Mouse (Mus musculus): ENCODE measurements around the gene Zfp639. TPM values are rescaled to one million over a fixed set of nuclear protein-coding genes. Genes with fewer than 3 reads are reported as not detected.

Gene Zfp639
- polyA plus RNA-seq, 1 experiment, result 25.3 TPM

DNA sequence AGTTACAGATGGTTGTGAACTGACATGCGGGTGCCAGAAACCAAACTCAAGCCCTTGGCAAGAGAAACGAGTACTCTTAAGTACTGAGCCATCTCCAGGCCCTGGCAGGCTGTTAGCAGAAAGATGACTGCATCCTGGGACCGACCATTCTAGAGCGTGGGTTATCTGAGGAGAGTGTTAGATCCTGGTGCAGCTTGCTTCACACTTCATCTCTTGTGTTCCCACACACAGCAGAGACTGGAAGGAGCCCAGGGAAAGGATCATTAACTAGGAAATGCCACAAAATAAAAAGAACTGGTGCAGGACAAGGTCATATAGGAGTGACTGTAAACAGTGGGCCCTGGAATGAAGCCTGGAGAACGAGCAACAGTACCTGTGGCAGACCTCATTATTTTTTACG lies 39.0 kb upstream of the Zfp639 start:
- no peak overlapping the region for H3K4me2 ChIP-seq (ENCODE audit: low read depth)
- H3K79me2 ChIP-seq (ENCODE audit: control insufficient read depth, insufficient read depth), result no peaks in the 10 kb centered on the region
- H3ac ChIP-seq (ENCODE audit: control insufficient read depth, insufficient read length), result no peak overlapping the region
- H3K36me3 ChIP-seq (ENCODE audit: control insufficient read depth, insufficient read depth), result no peaks in the 10 kb centered on the region
- no peaks in the 10 kb centered on the region for H3K27me3 ChIP-seq (ENCODE audit: control insufficient read depth, insufficient read depth, insufficient read length)
- no peak for TF ChIP-seq MYOD1 (IDR thresholded peaks at IDR 0.05; ENCODE audit: control insufficient read depth in 1 of 3, insufficient read length in 2 of 3, low read depth in 2 of 3)
- no peak for TF ChIP-seq MYOG (IDR thresholded peaks at IDR 0.05; ENCODE audit: control insufficient read depth in 1 of 3, insufficient read depth in 1 of 3, insufficient read length in 2 of 3, low read depth in 2 of 3)
- no peak for TF ChIP-seq SRF (IDR thresholded peaks at IDR 0.05; ENCODE audit: control insufficient read depth, insufficient read length, low read depth)
- no peak for TF ChIP-seq TCF3 (IDR thresholded peaks at IDR 0.05; ENCODE audit: insufficient read length, low read depth)
- no peak for TF ChIP-seq CEBPB (IDR thresholded peaks at IDR 0.05; ENCODE audit: insufficient read depth, poor library complexity, severe bottlenecking)
- no peak for TF ChIP-seq E2F4 (IDR thresholded peaks at IDR 0.05; ENCODE audit: insufficient read depth)
- no peak for TF ChIP-seq USF1 (IDR thresholded peaks at IDR 0.05; ENCODE audit: low read depth)
- TF ChIP-seq TCF12 (IDR thresholded peaks at IDR 0.05; ENCODE audit: insufficient read depth, poor library complexity, severe bottlenecking), result no peak
- TF ChIP-seq POLR2AphosphoS2 (IDR thresholded peaks at IDR 0.05; ENCODE audit: insufficient read length, low read depth), result no peak
- no peak for TF ChIP-seq REST (IDR thresholded peaks at IDR 0.05; ENCODE audit: insufficient read depth, insufficient read length)
- TF ChIP-seq MAX (IDR thresholded peaks at IDR 0.05; ENCODE audit: low read depth), result no peak
- TF ChIP-seq POLR2A (IDR thresholded peaks at IDR 0.05; ENCODE audit: insufficient read length, low read depth), result no peak
- H3K4me3 ChIP-seq, result no peak overlapping the region

DNA sequence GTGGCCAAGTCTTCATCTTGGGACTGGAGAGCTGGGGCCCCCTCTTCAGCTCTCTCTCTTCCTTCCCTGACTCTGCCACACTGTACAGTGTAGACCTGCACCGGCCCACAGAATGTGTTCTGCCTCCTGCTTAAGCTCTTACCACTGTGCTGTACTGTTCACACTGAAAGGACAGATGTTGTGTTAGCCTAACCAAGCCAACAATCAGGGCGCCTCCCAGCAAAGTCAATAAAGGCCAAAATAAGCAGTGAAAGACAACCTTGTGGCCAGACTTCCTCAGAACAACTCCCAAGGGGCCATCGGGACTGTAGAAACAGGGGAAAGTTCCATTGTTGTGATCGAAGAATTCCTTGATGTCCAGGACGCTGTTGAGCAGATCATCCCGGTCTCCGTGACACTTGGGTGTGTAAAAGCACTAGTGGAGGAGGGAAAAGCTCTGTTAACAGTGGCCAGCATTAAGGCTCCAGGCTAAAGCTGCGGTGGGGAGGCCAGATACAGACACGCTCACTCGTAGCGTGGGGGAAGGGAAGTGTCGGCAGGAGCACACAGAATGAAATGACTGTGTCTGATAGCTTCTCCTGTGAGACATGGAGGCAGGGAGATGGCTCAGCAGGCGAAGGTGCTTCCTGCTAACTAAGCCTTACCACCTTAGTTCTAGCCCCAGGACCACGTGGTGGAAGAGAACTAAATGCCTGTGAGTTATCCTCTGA lies 37.7 kb upstream of the Zfp639 start:
- TF ChIP-seq TCF12 (IDR thresholded peaks at IDR 0.05; ENCODE audit: insufficient read depth, poor library complexity, severe bottlenecking) (no peak), POLR2AphosphoS2 (IDR thresholded peaks at IDR 0.05; ENCODE audit: insufficient read length, low read depth) (peak; percentile 53), TCF3 (IDR thresholded peaks at IDR 0.05; ENCODE audit: insufficient read length, low read depth) (no peak)

DNA sequence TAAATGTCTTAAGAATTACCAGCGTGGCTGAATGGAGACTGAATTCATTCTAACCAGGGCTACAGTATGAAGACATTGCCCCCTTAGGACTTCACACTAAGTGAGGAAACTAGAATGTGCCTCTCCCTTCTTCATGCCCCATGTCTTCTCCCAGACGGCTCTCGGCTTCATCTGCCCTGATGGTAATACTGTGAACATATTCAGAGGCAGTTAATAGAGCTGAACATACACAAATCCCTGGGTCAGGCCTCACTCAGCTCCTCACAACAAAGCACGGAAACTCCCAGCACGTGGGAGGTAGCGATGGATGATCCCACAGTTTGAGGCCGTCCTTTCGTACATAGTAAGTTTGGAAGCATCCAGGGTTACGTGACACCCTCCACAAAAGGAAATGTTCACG lies 36.9 kb upstream of the Zfp639 start:
- TF ChIP-seq SRF (IDR thresholded peaks at IDR 0.05; ENCODE audit: control insufficient read depth, insufficient read length, low read depth), result no peak
- TF ChIP-seq POLR2A (IDR thresholded peaks at IDR 0.05; ENCODE audit: insufficient read length, low read depth), result no peak
- TF ChIP-seq E2F4 (IDR thresholded peaks at IDR 0.05; ENCODE audit: insufficient read depth), result no peak
- no peak for TF ChIP-seq USF1 (IDR thresholded peaks at IDR 0.05; ENCODE audit: low read depth)
- TF ChIP-seq MYOD1 (IDR thresholded peaks at IDR 0.05; ENCODE audit: control insufficient read depth in 1 of 3, insufficient read length in 2 of 3, low read depth in 2 of 3), result no peak
- no peak for TF ChIP-seq POLR2AphosphoS2 (IDR thresholded peaks at IDR 0.05; ENCODE audit: insufficient read length, low read depth)
- no peak for TF ChIP-seq MAX (IDR thresholded peaks at IDR 0.05; ENCODE audit: low read depth)
- TF ChIP-seq REST (IDR thresholded peaks at IDR 0.05; ENCODE audit: insufficient read depth, insufficient read length), result no peak
- no peak for TF ChIP-seq TCF3 (IDR thresholded peaks at IDR 0.05; ENCODE audit: insufficient read length, low read depth)
- H3ac ChIP-seq (ENCODE audit: control insufficient read depth, insufficient read length), result no peak overlapping the region
- H3K4me3 ChIP-seq, result no peak overlapping the region
- H3K36me3 ChIP-seq (ENCODE audit: control insufficient read depth, insufficient read depth), result no peaks in the 10 kb centered on the region
- no peak overlapping the region for H3K4me2 ChIP-seq (ENCODE audit: low read depth)
- H3K27me3 ChIP-seq (ENCODE audit: control insufficient read depth, insufficient read depth, insufficient read length), result no peaks in the 10 kb centered on the region
- no peaks in the 10 kb centered on the region for H3K79me2 ChIP-seq (ENCODE audit: control insufficient read depth, insufficient read depth)

More for the DNA sequence above, 37.7 kb upstream of the Zfp639 start:
- H3K79me2 ChIP-seq (ENCODE audit: control insufficient read depth, insufficient read depth), result no peaks in the 10 kb centered on the region
- H3K36me3 ChIP-seq (ENCODE audit: control insufficient read depth, insufficient read depth), result no peaks in the 10 kb centered on the region
- H3K4me3 ChIP-seq, result no peak overlapping the region
- no peak overlapping the region for H3ac ChIP-seq (ENCODE audit: control insufficient read depth, insufficient read length)
- no peak overlapping the region for H3K4me2 ChIP-seq (ENCODE audit: low read depth)
- no peaks in the 10 kb centered on the region for H3K27me3 ChIP-seq (ENCODE audit: control insufficient read depth, insufficient read depth, insufficient read length)

DNA sequence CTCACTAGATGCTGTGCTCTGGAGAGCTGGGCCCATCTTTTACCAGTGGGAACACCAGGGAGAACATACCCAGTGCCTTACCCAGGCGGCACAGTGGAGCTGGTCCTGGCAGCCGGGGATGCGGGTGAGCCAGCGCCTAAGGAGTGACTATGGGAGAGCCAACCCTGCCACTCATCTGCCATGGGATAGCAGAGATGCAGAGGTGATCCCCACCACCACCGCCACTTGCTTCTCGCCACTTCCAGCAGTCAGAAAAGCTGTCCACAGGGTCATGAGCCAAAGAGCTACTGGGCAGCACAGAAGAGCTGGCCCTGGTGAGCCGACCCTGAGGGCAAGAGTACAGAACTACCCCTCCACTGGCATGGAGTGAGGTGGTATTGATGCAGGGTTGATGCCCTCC lies 30.1 kb upstream of the Zfp639 start:
- H3ac ChIP-seq (ENCODE audit: control insufficient read depth, insufficient read length), result no peak overlapping the region
- H3K79me2 ChIP-seq (ENCODE audit: control insufficient read depth, insufficient read depth), result no peaks in the 10 kb centered on the region
- H3K4me3 ChIP-seq, result no peak overlapping the region
- H3K36me3 ChIP-seq (ENCODE audit: control insufficient read depth, insufficient read depth), result no peaks in the 10 kb centered on the region
- H3K4me2 ChIP-seq (ENCODE audit: low read depth), result no peak overlapping the region
- no peaks in the 10 kb centered on the region for H3K27me3 ChIP-seq (ENCODE audit: control insufficient read depth, insufficient read depth, insufficient read length)
- no peak for TF ChIP-seq POLR2AphosphoS2 (IDR thresholded peaks at IDR 0.05; ENCODE audit: insufficient read length, low read depth)
- no peak for TF ChIP-seq MAX (IDR thresholded peaks at IDR 0.05; ENCODE audit: low read depth)
- no peak for TF ChIP-seq E2F4 (IDR thresholded peaks at IDR 0.05; ENCODE audit: insufficient read depth)

DNA sequence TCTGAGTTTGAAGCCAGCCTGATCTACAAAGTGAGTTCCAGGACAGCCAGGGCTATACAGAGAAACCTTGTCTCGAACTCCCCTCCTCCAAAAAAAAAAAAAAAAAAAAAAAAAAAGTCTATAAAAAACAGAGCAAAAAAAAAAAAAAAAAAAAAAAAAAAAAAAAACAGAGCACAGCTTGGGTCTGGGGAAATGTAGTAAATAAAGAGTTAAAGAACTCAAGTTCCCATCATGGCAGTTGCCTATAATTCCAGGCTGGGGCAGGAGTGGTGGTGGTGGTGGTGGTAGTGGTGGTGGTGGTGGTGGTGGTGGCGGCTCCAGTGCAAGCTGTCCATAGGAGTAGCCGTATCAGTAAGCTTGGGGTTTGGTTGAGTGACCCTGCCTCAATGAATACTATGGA lies 27.0 kb upstream of the Zfp639 start:
- H3K4me2 ChIP-seq (ENCODE audit: low read depth), result no peak overlapping the region
- no peak overlapping the region for H3K4me3 ChIP-seq
- no peak for TF ChIP-seq E2F4 (IDR thresholded peaks at IDR 0.05; ENCODE audit: insufficient read depth)
- TF ChIP-seq MYOG (IDR thresholded peaks at IDR 0.05; ENCODE audit: control insufficient read depth in 1 of 3, insufficient read depth in 1 of 3, insufficient read length in 2 of 3, low read depth in 2 of 3), result no peak
- no peak for TF ChIP-seq MAX (IDR thresholded peaks at IDR 0.05; ENCODE audit: low read depth)
- TF ChIP-seq MYOD1 (IDR thresholded peaks at IDR 0.05; ENCODE audit: control insufficient read depth in 1 of 3, insufficient read length in 2 of 3, low read depth in 2 of 3), result no peak
- TF ChIP-seq CEBPB (IDR thresholded peaks at IDR 0.05; ENCODE audit: insufficient read depth, poor library complexity, severe bottlenecking), result no peak
- no peak for TF ChIP-seq REST (IDR thresholded peaks at IDR 0.05; ENCODE audit: insufficient read depth, insufficient read length)
- no peak for TF ChIP-seq USF1 (IDR thresholded peaks at IDR 0.05; ENCODE audit: low read depth)
- no peak for TF ChIP-seq TCF3 (IDR thresholded peaks at IDR 0.05; ENCODE audit: insufficient read length, low read depth)
- TF ChIP-seq SRF (IDR thresholded peaks at IDR 0.05; ENCODE audit: control insufficient read depth, insufficient read length, low read depth), result no peak
- TF ChIP-seq TCF12 (IDR thresholded peaks at IDR 0.05; ENCODE audit: insufficient read depth, poor library complexity, severe bottlenecking), result no peak
- TF ChIP-seq POLR2AphosphoS2 (IDR thresholded peaks at IDR 0.05; ENCODE audit: insufficient read length, low read depth), result no peak
- no peak for TF ChIP-seq POLR2A (IDR thresholded peaks at IDR 0.05; ENCODE audit: insufficient read length, low read depth)
- no peaks in the 10 kb centered on the region for H3K79me2 ChIP-seq (ENCODE audit: control insufficient read depth, insufficient read depth)
- H3ac ChIP-seq (ENCODE audit: control insufficient read depth, insufficient read length), result no peak overlapping the region
- H3K27me3 ChIP-seq (ENCODE audit: control insufficient read depth, insufficient read depth, insufficient read length), result no peaks in the 10 kb centered on the region
- H3K36me3 ChIP-seq (ENCODE audit: control insufficient read depth, insufficient read depth), result no peaks in the 10 kb centered on the region
